Mouse (Mus musculus) brain, embryonic 14.5 days (tissue): ENCODE results near the gene Kirrel3.

ENCODE experiments used
- CTCF ChIP-seq: fragments of 200-500 bp; IDR thresholded peaks from 2 replicates; pipeline ENCODE4 v1.5.1; 2012; ENCODE audit warnings: inconsistent platforms, mild to moderate bottlenecking, moderate library complexity, borderline replicate concordance; ENCODE audit not compliant: insufficient read depth, insufficient read length; ENCODE audit errors: extremely low read depth
- POLR2A ChIP-seq: fragments of 200-500 bp; IDR thresholded peaks from 2 replicates; pipeline ENCODE4 v1.6.1; 2012; ENCODE audit warnings: mild to moderate bottlenecking, inconsistent platforms, borderline replicate concordance; ENCODE audit not compliant: poor library complexity, insufficient read depth, insufficient read length, severe bottlenecking; ENCODE audit errors: extremely low read depth

DNA sequence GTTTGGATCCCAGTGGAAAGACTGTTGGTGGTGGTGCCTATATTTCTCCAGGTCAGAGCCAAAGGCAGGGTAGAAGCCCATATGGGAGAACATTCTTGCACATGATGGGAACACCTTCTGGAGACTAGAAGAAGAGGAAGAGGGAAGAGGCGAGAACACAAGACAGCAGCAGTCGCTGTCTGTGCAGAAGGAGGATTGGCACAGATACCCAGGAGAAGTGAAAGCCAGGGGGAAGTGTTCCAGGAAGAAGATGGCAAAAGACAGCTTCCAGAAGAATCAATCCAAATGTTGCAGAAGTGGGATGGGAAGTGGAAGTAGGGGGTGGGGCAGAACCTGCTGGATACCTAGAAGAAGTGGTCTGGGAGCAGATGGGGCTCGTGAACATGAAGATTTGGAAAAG lies 255.1 kb downstream of the Kirrel3 start:
- TF ChIP-seq CTCF (no peak), POLR2A (no peak)
